Comparison of ENCODE assay signal across 8 mouse cellular contexts in the genomic region with DNA sequence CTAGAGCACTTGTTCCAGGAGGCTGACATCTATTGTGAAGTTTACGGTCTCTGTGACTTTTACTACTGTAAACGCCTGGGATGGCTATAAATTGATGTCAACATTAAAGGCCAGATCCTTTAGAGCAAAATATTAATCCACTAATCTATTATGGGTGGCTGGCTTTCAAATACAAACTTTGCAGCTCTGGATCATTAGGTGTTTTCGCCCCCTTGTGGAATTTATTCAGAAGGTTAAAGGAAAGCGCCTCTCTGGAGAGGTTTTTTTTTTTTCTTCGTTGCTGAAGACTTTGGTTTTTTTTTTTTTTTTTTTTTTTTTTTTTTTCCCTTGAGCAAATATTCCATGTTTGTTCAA. TPM values are rescaled to one million over a fixed set of nuclear protein-coding genes. Genes with fewer than 3 reads are reported as not detected.
DNase-seq lines count a peak whose midpoint lies in the region; ATAC-seq lines count a peak whose summit lies in the region.

No protein-coding gene starts in this region.

- no peaks in the 10 kb centered on the region for H3K36me3 ChIP-seq in embryonic facial prominence, embryonic 12.5 days

- ATAC-seq in embryonic facial prominence, embryonic 12.5 days (ENCODE audit: insufficient number of reproducible peaks, insufficient read depth, low FRiP score, low TSS enrichment) = no peak
- ATAC-seq in inflammation-experienced regulatory T-cells, adult 6 months = peak; percentile 28

- no peak overlapping the region for H3K9ac ChIP-seq in embryonic facial prominence, embryonic 12.5 days

- no peak overlapping the region for H3K27ac ChIP-seq in embryonic facial prominence, embryonic 12.5 days

- H3K4me2 ChIP-seq in embryonic facial prominence, embryonic 12.5 days (replicated peaks) = peak overlapping the region; percentile 76; the same call in 1 of the 2 replicates

- H3K9me3 ChIP-seq in embryonic facial prominence, embryonic 12.5 days = no peaks in the 10 kb centered on the region

- no peak overlapping the region for H3K4me3 ChIP-seq in embryonic facial prominence, embryonic 12.5 days

- 11% methylated on average over 5 of the region's 5 CpGs for WGBS in embryonic facial prominence, embryonic 12.5 days

- DNase-seq in cerebellum, adult 9-11 months = peak; percentile 64
- DNase-seq in cerebellum, adult 11 months = no peak
- peak; percentile 72 for DNase-seq in CD4-positive, CD25-positive, alpha-beta regulatory T cell, adult 2 months (ENCODE audit: low read depth, low spot score)
- peak; percentile 64 for DNase-seq in lung, postnatal 25 days (ENCODE audit: low spot score)
- DNase-seq in urinary bladder, postnatal 25 days (ENCODE audit: low spot score) = no peak
- DNase-seq in left cerebral cortex, adult 18-20 months (ENCODE audit: low spot score in 2 of 2) = no peak

- H3K4me1 ChIP-seq in embryonic facial prominence, embryonic 12.5 days = peaks cover 16% of the 10 kb centered on the region; the same call in 1 of the 2 replicates

- no peaks in the 10 kb centered on the region for H3K27me3 ChIP-seq in embryonic facial prominence, embryonic 12.5 days

RNA-seq across cellular contexts. Expression of a gene that starts 4.9 kb away (rescaled TPM):
- 40.5 and 43.8 TPM in 2 replicates for polyA plus RNA-seq in embryonic facial prominence, embryonic 12.5 days (2016; fragmentation: Nextera tagmentation; extraction: Ambion mirVana)
- 1 to 10 TPM; 5.5 to 8.0 (median 7.7) TPM for polyA plus RNA-seq in inflammation-experienced regulatory T-cells, adult 6 months (2017; shearing (Covaris generic))
- total RNA-seq in left cerebral cortex, adult 18-20 months (2021) = 10 to 100 TPM; 34.9 to 51.7 TPM

Comparison
In these comparisons a context has a peak if more than half of its experiments do, and no peak if none do; other contexts are left out.
1. DNase-seq: peak in cerebellum, adult 9-11 months (single experiment), CD4-positive, CD25-positive, alpha-beta regulatory T cell, adult 2 months (single experiment) and lung, postnatal 25 days (single experiment); none in cerebellum, adult 11 months (single experiment), urinary bladder, postnatal 25 days (single experiment) and left cerebral cortex, adult 18-20 months (0 of 2).